Mouse (Mus musculus) midbrain, postnatal 0 days (tissue): ENCODE results near the gene Fam214a. TPM values are rescaled to one million over a fixed set of nuclear protein-coding genes. Genes with fewer than 3 reads are reported as not detected.

Source experiments
- ATAC-seq: fragments of 200-750 bp; cut with Nextera tagmentation; 2 replicates; pipeline ENCODE4 v1.8.0; 2017; ENCODE audit warnings: moderate number of reproducible peaks, mild to moderate bottlenecking, moderate TSS enrichment, moderate library complexity; ENCODE audit not compliant: low FRiP score
- DNase-seq: peaks from one replicate; pipeline ENCODE4 v3.0.0-alpha.2; 2015; ENCODE audit warnings: low spot score
- H3K27ac ChIP-seq: fragments of 300-500 bp; sonication (generic); 2 replicates; pipeline ENCODE4 v1.5.1; 2014; ENCODE audit warnings: low read depth, mild to moderate bottlenecking, low read length, mixed read lengths
- H3K27me3 ChIP-seq: fragments of 300-500 bp; sonication (generic); 2 replicates; pipeline ENCODE4 v1.6.1; 2014; ENCODE audit warnings: low read length, control low read depth, mixed read lengths; ENCODE audit not compliant: insufficient read depth
- H3K36me3 ChIP-seq: fragments of 300-500 bp; sonication (generic); 2 replicates; pipeline ENCODE4 v1.6.1; 2014; ENCODE audit warnings: low read length, control low read depth, mixed read lengths; ENCODE audit not compliant: insufficient read depth
- H3K4me1 ChIP-seq: fragments of 300-500 bp; sonication (generic); 2 replicates; pipeline ENCODE4 v1.6.1; 2014; ENCODE audit warnings: mild to moderate bottlenecking, control low read depth, antibody characterized with exemption, low read length, mixed read lengths; ENCODE audit not compliant: insufficient read depth
- H3K4me2 ChIP-seq: fragments of 300-500 bp; sonication (generic); 2 replicates; pipeline ENCODE4 v1.6.1; 2014; ENCODE audit warnings: low read depth, mild to moderate bottlenecking, low read length, mixed read lengths; ENCODE audit not compliant: poor library complexity, severe bottlenecking
- H3K4me3 ChIP-seq: fragments of 300-500 bp; sonication (generic); 2 replicates; pipeline ENCODE4 v1.5.1; 2014; ENCODE audit warnings: low read depth, mild to moderate bottlenecking, low read length, moderate library complexity
- H3K9ac ChIP-seq: fragments of 300-500 bp; sonication (generic); replicated peaks from 2 replicates; pipeline ENCODE4 v1.6.1; 2014; ENCODE audit warnings: mild to moderate bottlenecking, low read length, moderate library complexity, mixed read lengths; ENCODE audit not compliant: poor library complexity, severe bottlenecking
- H3K9me3 ChIP-seq: fragments of 300-500 bp; sonication (generic); 2 replicates; pipeline ENCODE4 v1.6.1; 2016; ENCODE audit warnings: low read length, control low read depth
- CTCF ChIP-seq: IDR thresholded peaks from 2 replicates; pipeline ENCODE4 v1.5.1; 2016; ENCODE audit warnings: antibody characterized with exemption, mild to moderate bottlenecking
- WGBS: fragments of 180-500 bp; shearing (Covaris S2); extraction: QIAGEN DNeasy Blood & Tissue Kit; methylation state at CpG from one replicate; pipeline ENCODE4 v1.1.7; 2014; 5-methylcytosine and 5-hydroxymethylcytosine counted together
- polyA plus RNA-seq: library from polyadenylated mRNA; unstranded; fragments of >200 nt; fragmentation: Nextera tagmentation; extraction: Ambion mirVana; gene quantifications from 2 replicates; pipeline ENCODE4 v1.2.1, GENCODE M21; 2015
- total RNA-seq: library from RNA; depleted of rRNA; stranded (reverse); fragments of >200 nt; gene quantifications from 2 replicates; pipeline ENCODE4 v1.2.3, GENCODE M21; 2014

Gene Fam214a
- total and polyA plus RNA-seq, 2 experiments from 2014 or later, result 18.2 to 32.3 TPM

GRCm38 (mm10) chr9:75032408-75032807 is 79.7 kb downstream of the Fam214a start:
- ATAC-seq, result no peak
- no peak overlapping the region for H3K9ac ChIP-seq

GRCm38 (mm10) chr9:75033141-75033540 is 80.5 kb downstream of the Fam214a start:
- Histone ChIP-seq H3K36me3 (peaks cover 10% of the 10 kb centered on the region), H3K4me1 (no peaks in the 10 kb centered on the region), H3K9me3 (no peaks in the 10 kb centered on the region), H3K4me2 (no peak overlapping the region), H3K9ac (no peak overlapping the region), H3K4me3 (no peak overlapping the region), H3K27ac (no peak overlapping the region), H3K27me3 (no peaks in the 10 kb centered on the region)
- ATAC-seq (no peak), DNase-seq (peak; percentile 50)
- TF ChIP-seq CTCF, result peak; percentile 75
- WGBS, result 36% methylated on average over 7 of the region's 7 CpGs

More at GRCm38 (mm10) chr9:75032408-75032807, 79.7 kb downstream of the Fam214a start:
- WGBS, result 96% methylated on average over 1 of the region's 1 CpGs
- H3K27ac ChIP-seq, result no peak overlapping the region
- peaks cover 11% of the 10 kb centered on the region for H3K36me3 ChIP-seq
- no peak overlapping the region for H3K4me2 ChIP-seq
- H3K9me3 ChIP-seq, result no peaks in the 10 kb centered on the region
- no peaks in the 10 kb centered on the region for H3K4me1 ChIP-seq
- no peak for TF ChIP-seq CTCF
- no peak for DNase-seq
- H3K27me3 ChIP-seq, result no peaks in the 10 kb centered on the region
- no peak overlapping the region for H3K4me3 ChIP-seq

- H3K9me3 ChIP-seq, result no peaks in the 10 kb centered on the region
- no peaks in the 10 kb centered on the region for H3K4me1 ChIP-seq
- no peak overlapping the region for H3K9ac ChIP-seq
- DNase-seq (no peak), ATAC-seq (no peak)
- no peak for TF ChIP-seq CTCF
- H3K4me2 ChIP-seq, result no peak overlapping the region
- H3K4me3 ChIP-seq, result no peak overlapping the region
- H3K27me3 ChIP-seq, result no peaks in the 10 kb centered on the region
- WGBS, result 67% methylated on average over 1 of the region's 1 CpGs
- peaks cover 3% of the 10 kb centered on the region; the same call in 1 of the 2 replicates for H3K36me3 ChIP-seq
- no peak overlapping the region for H3K27ac ChIP-seq
Observed at GRCm38 (mm10) chr9:75034691-75035090, 82.0 kb downstream of the Fam214a start.

- 82% methylated on average over 4 of the region's 4 CpGs for WGBS
- Histone ChIP-seq H3K9me3 (no peaks in the 10 kb centered on the region), H3K27me3 (no peaks in the 10 kb centered on the region), H3K36me3 (peaks cover 3% of the 10 kb centered on the region; the same call in 1 of the 2 replicates), H3K9ac (no peak overlapping the region), H3K4me1 (no peaks in the 10 kb centered on the region), H3K4me2 (no peak overlapping the region), H3K27ac (no peak overlapping the region), H3K4me3 (no peak overlapping the region)
- TF ChIP-seq CTCF, result no peak
- no peak for DNase-seq
- no peak for ATAC-seq
Observed at GRCm38 (mm10) chr9:75035944-75036343, 83.3 kb downstream of the Fam214a start.

- peak; percentile 93 for DNase-seq
- no peaks in the 10 kb centered on the region for H3K36me3 ChIP-seq
- peak within 1 kb of the TSS; percentile 69 for H3K27ac ChIP-seq
- TF ChIP-seq CTCF, result peak; percentile 19; the same call in 1 of the 2 replicates
- WGBS, result under 1% methylated on average over 68 of the region's 73 CpGs
- peak within 1 kb of the TSS; percentile 75 for H3K9ac ChIP-seq
- ATAC-seq, result peak; percentile 95
- no peaks in the 10 kb centered on the region for H3K9me3 ChIP-seq
- H3K4me1 ChIP-seq, result no peaks in the 10 kb centered on the region
- H3K27me3 ChIP-seq, result no peaks in the 10 kb centered on the region
- peak within 1 kb of the TSS; percentile 65 for H3K4me2 ChIP-seq
- peak within 1 kb of the TSS; percentile 74 for H3K4me3 ChIP-seq
Observed at GRCm38 (mm10) chr9:75037451-75038356, 85.0 kb downstream of the Fam214a start, which contains the start of gene Arpp19. TSS of gene Arpp19 (plus strand) at chr9:75037614.

GRCm38 (mm10) chr9:75038357-75038688 is 85.6 kb downstream of the Fam214a start:
- no peak for ATAC-seq
- WGBS, result 2% methylated on average over 10 of the region's 10 CpGs
- Histone ChIP-seq H3K27me3 (no peaks in the 10 kb centered on the region), H3K36me3 (no peaks in the 10 kb centered on the region), H3K9ac (peak overlapping the region; percentile 75), H3K4me3 (peak overlapping the region; percentile 74), H3K27ac (no peak overlapping the region), H3K9me3 (no peaks in the 10 kb centered on the region), H3K4me1 (no peaks in the 10 kb centered on the region), H3K4me2 (peak overlapping the region; percentile 65)
- no peak for DNase-seq
- no peak for TF ChIP-seq CTCF
